Mouse (Mus musculus) activated CD4-positive, CD25-positive, alpha-beta regulatory T cell (primary cell): ENCODE measurements around the gene Gm10318. TPM values are rescaled to one million over a fixed set of nuclear protein-coding genes. Genes with fewer than 3 reads are reported as not detected.

Source experiments
- polyA plus RNA-seq, 2 experiments: library from polyadenylated mRNA; unstranded; fragments of 100-300 nt; shearing (Covaris generic); gene quantifications; one replicate each; pipeline ENCODE4 v1.2.1; 2017

Gene Gm10318
- not detected for polyA plus RNA-seq

DNA sequence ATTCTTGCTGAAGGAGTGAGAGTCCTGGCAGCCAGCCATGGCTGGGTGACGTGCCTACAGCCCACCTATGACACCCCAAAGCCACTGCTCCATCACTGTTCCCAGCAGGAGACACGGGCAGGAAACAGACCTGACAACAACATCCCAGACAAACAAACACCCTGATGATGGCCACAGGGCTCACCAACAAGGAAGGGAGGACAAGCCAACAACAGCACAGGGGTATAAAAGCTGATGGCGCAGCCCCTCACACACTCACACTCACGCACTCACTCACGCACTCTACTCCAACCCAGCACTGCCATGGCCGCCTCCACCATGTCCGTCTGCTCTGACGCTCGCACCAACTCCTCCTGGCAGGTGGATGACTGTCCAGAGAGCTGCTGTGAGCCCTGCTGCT is at the start of gene Gm10318:
Gm10318 (plus strand) TSS at position 301 of the 400 bp plus-strand sequence.

DNA sequence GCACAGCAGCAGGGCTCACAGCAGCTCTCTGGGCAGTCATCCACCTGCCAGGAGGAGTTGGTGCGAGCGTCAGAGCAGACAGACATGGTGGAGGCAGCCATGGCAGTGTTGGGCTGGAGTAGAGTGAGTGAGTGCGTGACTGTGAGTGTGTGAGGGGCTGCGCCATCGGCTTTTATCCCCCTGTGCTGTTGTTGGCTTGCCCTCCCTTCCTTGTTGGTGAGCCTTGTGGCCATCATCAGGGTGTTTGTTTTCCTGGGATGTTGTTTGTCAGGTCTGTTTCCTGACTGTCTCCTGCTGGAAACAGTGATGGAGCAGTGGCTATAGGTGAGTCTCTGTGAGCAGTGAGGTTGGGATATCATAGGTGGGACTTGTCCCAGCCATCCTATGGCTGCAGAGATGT is 40.9 kb upstream of the Gm10318 start, which contains the start of gene Gm9507:
Gm9507 (minus strand) TSS at position 101 of the 400 bp plus-strand sequence.

GRCm38 (mm10) chr10:77814382-77814781 is 38.3 kb upstream of the Gm10318 start, which contains the start of gene Gm2696:
Gene Gm2696, plus strand, starts transcription at chr10:77814682.

GRCm38 (mm10) chr10:77826951-77827350 is 25.7 kb upstream of the Gm10318 start, which contains the start of gene Krtap10-4:
Gene Krtap10-4, minus strand, starts transcription at chr10:77827095.

DNA sequence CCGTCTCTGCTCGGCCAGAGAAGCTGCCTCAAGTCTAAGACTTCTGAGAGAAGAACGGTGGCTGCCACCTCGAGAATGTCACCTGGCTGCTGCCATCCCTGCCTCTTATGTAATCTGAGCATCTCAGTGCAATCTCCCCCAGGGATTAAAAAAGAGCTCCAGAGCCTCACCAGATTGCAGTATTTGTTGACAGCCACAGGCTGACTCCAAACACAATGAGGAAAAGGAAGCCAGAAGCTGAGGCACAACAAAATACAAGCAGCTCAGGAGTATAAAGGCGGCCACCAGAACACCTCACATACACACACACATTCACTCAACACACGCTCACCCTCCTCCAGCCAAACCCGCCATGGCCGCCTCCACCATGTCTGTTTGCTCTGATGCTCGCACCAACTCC is 17.0 kb upstream of the Gm10318 start, which contains the start of gene Krtap10-10:
Krtap10-10 (plus strand) TSS at position 301 of the 400 bp plus-strand sequence.

DNA sequence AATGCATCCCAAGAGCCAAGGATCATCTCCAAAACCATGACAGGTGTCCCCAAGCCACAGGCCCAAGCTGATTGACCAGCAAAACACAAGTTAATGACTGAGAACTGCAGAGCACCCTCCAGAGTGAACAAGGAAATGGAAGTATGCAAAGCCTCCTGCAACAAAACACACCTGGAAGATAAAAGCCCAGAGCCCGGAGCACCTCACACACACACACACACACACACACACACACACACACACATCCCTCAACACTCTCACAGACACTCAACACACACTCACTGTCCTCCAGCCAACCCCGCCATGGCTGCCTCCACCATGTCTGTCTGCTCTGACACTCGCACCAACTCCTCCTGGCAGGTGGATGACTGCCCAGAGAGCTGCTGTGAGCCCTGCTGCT is 6.2 kb upstream of the Gm10318 start, which contains the start of gene Gm36176:
Gm36176 (plus strand) TSS at position 301 of the 400 bp plus-strand sequence.

DNA sequence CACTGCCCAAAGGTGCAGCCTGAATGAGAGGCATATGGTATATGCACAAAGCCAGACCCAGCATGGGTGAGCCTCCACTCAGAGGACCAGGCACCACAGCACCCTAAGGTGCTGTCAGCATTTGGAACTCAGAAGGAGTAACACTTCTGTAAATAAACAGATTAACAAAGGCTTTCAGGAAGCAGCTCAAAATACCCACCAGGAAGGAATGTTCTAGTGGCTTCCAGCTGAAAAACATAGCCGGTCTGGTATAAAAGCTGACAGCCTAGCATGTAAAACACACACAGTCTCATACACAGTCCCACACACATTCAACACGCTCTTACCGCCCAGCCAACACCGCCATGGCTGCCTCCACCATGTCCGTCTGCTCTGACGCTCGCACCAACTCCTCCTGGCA is 9.0 kb downstream of the Gm10318 start, which contains the start of gene Gm3285:
Gm3285 (plus strand) TSS at position 301 of the 400 bp plus-strand sequence.

DNA sequence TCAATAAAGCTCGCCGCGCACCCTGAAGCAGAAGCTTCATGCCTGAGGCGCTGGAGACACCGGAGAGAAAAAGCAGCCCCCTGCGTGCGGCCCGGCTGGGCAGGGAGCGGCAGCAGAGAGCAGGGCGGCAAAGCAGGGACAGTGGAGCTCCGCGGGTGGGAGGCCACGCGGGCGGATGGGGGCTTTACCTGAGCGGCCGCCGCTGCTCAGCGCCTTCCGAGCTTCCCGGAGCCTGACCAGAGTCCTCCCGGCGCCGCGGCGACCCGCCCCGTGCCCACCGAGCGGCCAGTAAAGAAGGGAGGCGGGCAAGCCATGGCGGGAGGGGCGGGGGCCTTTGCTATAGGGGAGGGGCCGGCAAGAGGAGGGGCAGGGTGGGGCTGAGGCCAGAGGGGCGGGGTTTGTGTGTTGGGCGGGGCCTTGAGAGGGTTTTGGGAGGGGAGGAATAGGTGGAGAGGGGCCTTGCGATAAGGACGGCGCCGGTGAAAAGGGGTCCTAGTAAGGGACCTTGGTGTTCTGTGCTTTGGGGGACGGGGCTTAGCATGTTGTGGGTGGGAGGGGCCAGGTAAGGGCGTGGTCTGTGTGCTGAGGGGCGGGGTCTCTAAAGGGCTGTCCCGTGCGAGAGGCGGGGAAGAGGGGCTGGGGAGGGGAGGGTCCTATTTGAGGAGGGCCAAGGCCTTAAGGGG is 49.7 kb downstream of the Gm10318 start, which contains the start of gene Lrrc3:
Lrrc3 (minus strand) TSS at position 326 of the 683 bp plus-strand sequence.

Other genes with a start within 250 kb of the Gm10318 start
- 100 to 1,000 TPM; 101 to 149 TPM for gene Sumo3, start 246.8 kb upstream of the Gm10318 start, polyA plus RNA-seq
- not detected for gene Gm49325, start 246.7 kb upstream of the Gm10318 start, polyA plus RNA-seq
- gene Ube2g2, start 230.6 kb upstream of the Gm10318 start, polyA plus RNA-seq, result 10 to 100 TPM; 44.2 to 47.5 TPM
- gene Tspear, start 166.3 kb upstream of the Gm10318 start, polyA plus RNA-seq, result under 1 TPM; 0.29 to 0.33 TPM
- gene Gm19402, start 162.1 kb upstream of the Gm10318 start, polyA plus RNA-seq, result not detected
- not detected for gene Gm9508, start 155.6 kb upstream of the Gm10318 start, polyA plus RNA-seq
- not detected for gene Gm10272, start 146.2 kb upstream of the Gm10318 start, polyA plus RNA-seq
- under 1 TPM in 1 of 2 experiments, not detected in 1; 0.65 TPM for gene Gm10024, start 141.4 kb upstream of the Gm10318 start, polyA plus RNA-seq
- gene Gm10142, start 137.1 kb upstream of the Gm10318 start, polyA plus RNA-seq, result not detected
- gene Krtap12-1, start 132.3 kb upstream of the Gm10318 start, polyA plus RNA-seq, result not detected
- gene Gm10100, start 126.4 kb upstream of the Gm10318 start, polyA plus RNA-seq, result not detected
- gene Gm18596, start 110.2 kb upstream of the Gm10318 start, polyA plus RNA-seq, result not detected
- gene Gm9736, start 101.5 kb upstream of the Gm10318 start, polyA plus RNA-seq, result not detected
- not detected for gene Gm3233, start 93.2 kb upstream of the Gm10318 start, polyA plus RNA-seq
- gene Gm3238, start 81.5 kb upstream of the Gm10318 start, polyA plus RNA-seq, result not detected
- not detected for gene Gm7138, start 75.9 kb upstream of the Gm10318 start, polyA plus RNA-seq
- not detected for gene Gm3250, start 70.3 kb upstream of the Gm10318 start, polyA plus RNA-seq
- gene Gm7137, start 64.7 kb upstream of the Gm10318 start, polyA plus RNA-seq, result not detected
- gene Gm9639, start 57.8 kb upstream of the Gm10318 start, polyA plus RNA-seq, result not detected
- not detected for gene Gm19668, start 53.7 kb upstream of the Gm10318 start, polyA plus RNA-seq
- gene Gm9507, start 41.0 kb upstream of the Gm10318 start, polyA plus RNA-seq, result not detected
- not detected for gene Gm2696, start 38.2 kb upstream of the Gm10318 start, polyA plus RNA-seq
- under 1 TPM in 1 of 2 experiments, not detected in 1; 0.21 TPM for gene Krtap10-4, start 25.8 kb upstream of the Gm10318 start, polyA plus RNA-seq
- gene Krtap10-10, start 16.9 kb upstream of the Gm10318 start, polyA plus RNA-seq, result not detected
- gene Gm36176, start 6.1 kb upstream of the Gm10318 start, polyA plus RNA-seq, result not detected
- not detected for gene Gm3285, start 9.1 kb downstream of the Gm10318 start, polyA plus RNA-seq
- gene Lrrc3, start 49.7 kb downstream of the Gm10318 start, polyA plus RNA-seq, result under 1 TPM in 1 of 2 experiments, not detected in 1; 0.22 TPM
- 1 to 10 TPM; 1.2 to 1.7 TPM for gene Trpm2, start 117.7 kb downstream of the Gm10318 start, polyA plus RNA-seq
- 10 to 100 TPM in 1 of 2 experiments, 1 to 10 TPM in 1; 5.0 to 11.3 TPM for gene 1810043G02Rik, start 125.7 kb downstream of the Gm10318 start, polyA plus RNA-seq
- 10 to 100 TPM; 53.8 to 58.8 TPM for gene Pfkl, start 157.2 kb downstream of the Gm10318 start, polyA plus RNA-seq
- gene Dnmt3l, start 189.1 kb downstream of the Gm10318 start, polyA plus RNA-seq, result under 1 TPM in 1 of 2 experiments, not detected in 1; 0.20 TPM
- 1 to 10 TPM in 1 of 2 experiments, under 1 TPM in 1; 0.21 to 1.5 TPM for gene Aire, start 190.8 kb downstream of the Gm10318 start, polyA plus RNA-seq
- gene Icosl, start 216.4 kb downstream of the Gm10318 start, polyA plus RNA-seq, result 10 to 100 TPM in 1 of 2 experiments, 1 to 10 TPM in 1; 5.3 to 11.4 TPM